Mouse (Mus musculus) neural tube, embryonic 14.5 days (tissue): Measurements from ENCODE around the gene BC048562. TPM values are rescaled to one million over a fixed set of nuclear protein-coding genes. Genes with fewer than 3 reads are reported as not detected.

ENCODE experiments used
- ATAC-seq: fragments of 200-750 bp; cut with Nextera tagmentation; 2 replicates; pipeline ENCODE4 v1.8.0; 2017; ENCODE audit warnings: low read depth, mild to moderate bottlenecking, moderate TSS enrichment, moderate library complexity
- H3K27ac ChIP-seq: fragments of 300-500 bp; sonication (generic); 2 replicates; pipeline ENCODE4 v1.5.1; 2014; ENCODE audit warnings: low read depth, mild to moderate bottlenecking, control low read depth, low read length, moderate library complexity, mixed read lengths
- H3K27me3 ChIP-seq: fragments of 300-500 bp; sonication (generic); 2 replicates; pipeline ENCODE4 v1.6.1; 2014; ENCODE audit warnings: low read length; ENCODE audit not compliant: control insufficient read depth, insufficient read depth
- H3K36me3 ChIP-seq: fragments of 300-500 bp; sonication (generic); 2 replicates; pipeline ENCODE4 v1.6.1; 2014; ENCODE audit warnings: low read length, mixed read lengths; ENCODE audit not compliant: control insufficient read depth, insufficient read depth
- H3K4me1 ChIP-seq: fragments of 300-500 bp; sonication (generic); 2 replicates; pipeline ENCODE4 v1.6.1; 2014; ENCODE audit warnings: low read length; ENCODE audit not compliant: control insufficient read depth, insufficient read depth
- H3K4me2 ChIP-seq: fragments of 300-500 bp; sonication (generic); 2 replicates; pipeline ENCODE4 v1.6.1; 2014; ENCODE audit warnings: mild to moderate bottlenecking, low read depth, low read length, control low read depth
- H3K4me3 ChIP-seq: fragments of 300-500 bp; sonication (generic); 2 replicates; pipeline ENCODE4 v1.5.1; 2014; ENCODE audit warnings: low read depth, low read length, control low read depth, mixed read lengths
- H3K9ac ChIP-seq: fragments of 300-500 bp; sonication (generic); replicated peaks from 2 replicates; pipeline ENCODE4 v1.6.1; 2014; ENCODE audit warnings: low read depth, mild to moderate bottlenecking, control low read depth, low read length, mixed read lengths
- H3K9me3 ChIP-seq: fragments of 300-500 bp; sonication (generic); 2 replicates; pipeline ENCODE4 v1.6.1; 2016; ENCODE audit warnings: low read length; ENCODE audit not compliant: control insufficient read depth
- WGBS: fragments of 180-500 bp; shearing (Covaris S2); extraction: QIAGEN DNeasy Blood & Tissue Kit; methylation state at CpG from one replicate; pipeline ENCODE4 v1.1.7; 2014; 5-methylcytosine and 5-hydroxymethylcytosine counted together
- polyA plus RNA-seq: library from polyadenylated mRNA; unstranded; fragments of >200 nt; fragmentation: Nextera tagmentation; extraction: Ambion mirVana; gene quantifications from 2 replicates; pipeline ENCODE4 v1.2.1, GENCODE M21; 2014

The BC048562 gene
- polyA plus RNA-seq, 1 experiment from 2014 or later, result not detected

DNA sequence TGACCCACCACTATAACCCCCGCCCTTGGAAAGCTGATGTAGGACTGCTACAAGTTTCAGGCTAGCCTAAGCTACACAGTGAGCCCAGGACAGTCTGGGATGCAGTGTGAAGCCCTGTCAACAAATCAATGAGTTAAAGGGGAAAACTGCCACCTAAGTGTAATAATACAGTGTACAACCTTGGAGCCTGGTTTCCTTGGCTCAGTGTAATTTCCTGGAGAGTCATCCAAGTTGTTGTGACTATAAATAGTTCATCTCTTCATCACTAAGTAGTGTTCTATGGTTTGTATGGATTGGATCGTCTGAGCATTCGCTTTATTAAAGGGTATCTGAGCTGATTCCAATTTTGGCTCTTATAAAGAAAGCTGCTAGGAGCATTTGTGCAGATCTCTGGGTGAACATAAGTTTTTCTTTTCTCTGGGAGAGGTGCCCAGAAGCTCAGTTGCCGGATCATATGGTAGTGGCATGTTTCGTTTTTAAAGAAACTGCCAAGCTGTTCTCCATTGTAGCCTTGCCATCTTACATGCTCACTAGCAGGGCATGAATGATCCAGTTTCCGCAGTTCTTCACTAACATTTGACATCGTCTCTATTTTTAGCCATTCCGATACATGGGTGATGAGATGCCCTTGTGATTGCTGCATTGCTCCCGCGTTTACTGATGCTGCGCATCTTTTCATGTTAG, 5.1 kb downstream of the BC048562 start:
- no peak overlapping the region for H3K4me2 ChIP-seq
- no peak overlapping the region for H3K27ac ChIP-seq
- no peak overlapping the region for H3K9ac ChIP-seq
- H3K9me3 ChIP-seq, result no peaks in the 10 kb centered on the region
- H3K4me1 ChIP-seq, result no peaks in the 10 kb centered on the region
- no peak overlapping the region for H3K4me3 ChIP-seq
- H3K27me3 ChIP-seq, result no peaks in the 10 kb centered on the region
- no peak for ATAC-seq
- no peaks in the 10 kb centered on the region for H3K36me3 ChIP-seq
- 94% methylated on average over 11 of the region's 11 CpGs for WGBS

DNA sequence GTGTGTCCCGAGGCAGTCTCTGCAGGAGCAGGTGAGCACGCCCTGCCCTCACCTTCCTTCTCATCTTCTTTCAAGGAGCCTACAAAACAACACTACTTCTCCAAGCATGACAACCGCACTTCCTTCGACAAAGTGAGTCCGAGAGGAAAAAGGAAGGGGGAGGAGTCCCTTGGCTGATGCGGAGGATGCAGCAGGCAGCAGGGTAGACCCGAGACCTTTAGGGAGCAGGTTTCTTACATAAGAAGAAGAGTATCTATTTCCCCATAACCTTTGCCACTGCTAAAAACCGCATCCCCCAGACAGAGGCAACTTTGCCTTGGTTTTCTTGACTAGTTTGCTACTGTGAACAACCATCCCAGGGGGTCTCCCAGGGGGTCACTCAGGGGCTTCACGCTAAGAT, 8.8 kb downstream of the BC048562 start:
- Histone ChIP-seq H3K4me2 (no peak overlapping the region), H3K27ac (no peak overlapping the region), H3K4me1 (peaks cover 13% of the 10 kb centered on the region), H3K27me3 (no peaks in the 10 kb centered on the region), H3K9ac (no peak overlapping the region), H3K9me3 (no peaks in the 10 kb centered on the region), H3K36me3 (peaks cover 8% of the 10 kb centered on the region), H3K4me3 (no peak overlapping the region)
- 67% methylated on average over 9 of the region's 9 CpGs for WGBS
- ATAC-seq, result no peak

DNA sequence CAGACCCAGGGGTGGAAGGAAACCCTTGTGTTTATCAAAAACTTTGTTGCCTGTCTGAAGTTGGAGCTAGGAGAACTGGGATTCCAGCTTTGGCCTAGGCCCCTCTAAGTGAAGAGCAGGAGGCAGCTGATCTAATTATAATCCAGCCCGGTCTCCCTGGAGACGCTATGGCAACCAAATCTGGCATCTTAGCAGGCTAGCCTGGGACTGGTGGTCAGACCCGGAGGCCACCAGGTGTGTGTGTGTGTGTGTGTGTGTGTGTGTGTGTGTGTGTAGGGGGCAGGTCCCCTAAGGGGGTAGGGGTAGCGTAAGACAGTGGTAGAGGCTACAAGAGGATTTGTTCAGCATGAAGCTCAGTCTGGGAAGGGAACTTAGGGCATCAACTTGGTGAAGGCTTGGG, 13.6 kb downstream of the BC048562 start:
- Histone ChIP-seq H3K4me2 (peak overlapping the region; percentile 74; the same call in 1 of the 2 replicates), H3K9ac (no peak overlapping the region), H3K27me3 (no peaks in the 10 kb centered on the region), H3K36me3 (peaks cover 8% of the 10 kb centered on the region), H3K27ac (peak overlapping the region; percentile 82), H3K4me3 (no peak overlapping the region), H3K9me3 (no peaks in the 10 kb centered on the region), H3K4me1 (peaks cover 35% of the 10 kb centered on the region)
- peak; percentile 19 for ATAC-seq
- WGBS, result 32% methylated on average over 4 of the region's 4 CpGs

DNA sequence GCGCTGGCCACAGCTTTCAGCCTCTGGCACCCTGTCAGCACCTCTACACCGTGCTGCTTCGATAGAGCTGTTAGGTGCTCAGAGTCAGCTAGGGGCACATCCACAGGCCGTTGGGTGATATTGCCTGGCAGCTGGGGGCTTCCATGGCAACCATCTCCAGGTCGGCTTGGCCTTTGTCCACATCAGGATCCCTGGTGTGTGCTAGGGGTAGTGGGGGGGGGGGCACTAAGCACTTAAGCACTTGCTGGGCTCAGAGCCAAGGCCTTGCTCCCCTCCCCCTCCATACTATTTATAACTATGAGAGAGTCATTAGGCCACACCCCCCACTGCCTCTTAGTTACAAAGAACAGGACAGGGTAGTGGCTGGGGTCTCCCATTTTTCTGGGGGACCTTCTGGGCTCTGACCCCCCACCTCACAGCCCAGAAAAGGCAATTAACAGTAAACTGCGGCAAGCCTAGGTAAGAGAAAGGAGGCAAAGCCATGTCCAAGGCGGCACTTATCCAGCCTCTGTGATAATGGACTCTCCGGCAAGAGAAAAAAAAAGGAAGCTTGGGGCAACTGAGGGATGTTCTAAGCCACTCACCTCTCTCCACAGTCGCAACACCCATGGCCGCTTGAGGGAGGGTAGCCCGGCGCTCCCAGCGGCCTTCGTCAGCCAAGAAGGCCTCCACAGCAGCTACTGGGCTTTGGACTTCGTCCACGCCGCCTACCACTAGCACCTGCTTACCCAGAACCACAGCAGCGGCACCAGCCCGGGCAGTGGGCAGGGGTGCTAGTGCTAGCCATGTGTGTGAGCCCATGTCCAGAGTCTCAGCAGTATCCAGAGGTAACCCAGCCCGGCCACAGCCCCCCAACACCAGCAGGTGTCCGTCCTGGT, 14.2 kb downstream of the BC048562 start:
- H3K4me1 ChIP-seq, result peaks cover 35% of the 10 kb centered on the region
- H3K27ac ChIP-seq, result peak overlapping the region; percentile 82
- peak overlapping the region; percentile 63; the same call in 1 of the 2 replicates for H3K4me3 ChIP-seq
- peak overlapping the region; percentile 74 for H3K4me2 ChIP-seq
- H3K27me3 ChIP-seq, result no peaks in the 10 kb centered on the region
- H3K36me3 ChIP-seq, result peaks cover 8% of the 10 kb centered on the region
- H3K9ac ChIP-seq, result peak overlapping the region; percentile 39
- WGBS, result 44% methylated on average over 21 of the region's 21 CpGs
- no peaks in the 10 kb centered on the region for H3K9me3 ChIP-seq
- ATAC-seq, result peak; percentile 61

DNA sequence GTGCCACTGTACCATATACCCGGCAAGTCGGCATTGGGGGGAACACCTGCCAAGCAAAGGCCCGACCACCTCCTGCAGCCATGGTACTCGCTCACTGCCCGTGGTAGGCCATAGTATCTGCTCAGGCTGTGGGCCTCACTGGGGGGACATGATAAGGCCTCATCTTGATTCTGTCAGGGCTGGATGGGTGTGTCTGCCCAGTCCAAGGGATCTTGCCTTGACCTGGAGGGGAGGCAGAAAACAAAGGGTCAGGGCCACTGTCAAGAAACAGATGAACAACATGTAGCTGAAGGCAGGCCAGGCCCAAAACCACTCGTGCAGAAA, 14.8 kb downstream of the BC048562 start:
- H3K27me3 ChIP-seq, result no peaks in the 10 kb centered on the region
- H3K9ac ChIP-seq, result peak overlapping the region; percentile 39
- no peaks in the 10 kb centered on the region for H3K9me3 ChIP-seq
- peaks cover 8% of the 10 kb centered on the region for H3K36me3 ChIP-seq
- peak overlapping the region; percentile 63 for H3K4me3 ChIP-seq
- H3K27ac ChIP-seq, result peak overlapping the region; percentile 82
- WGBS, result 69% methylated on average over 6 of the region's 6 CpGs
- H3K4me2 ChIP-seq, result peak overlapping the region; percentile 74
- ATAC-seq, result no peak
- H3K4me1 ChIP-seq, result peaks cover 35% of the 10 kb centered on the region

DNA sequence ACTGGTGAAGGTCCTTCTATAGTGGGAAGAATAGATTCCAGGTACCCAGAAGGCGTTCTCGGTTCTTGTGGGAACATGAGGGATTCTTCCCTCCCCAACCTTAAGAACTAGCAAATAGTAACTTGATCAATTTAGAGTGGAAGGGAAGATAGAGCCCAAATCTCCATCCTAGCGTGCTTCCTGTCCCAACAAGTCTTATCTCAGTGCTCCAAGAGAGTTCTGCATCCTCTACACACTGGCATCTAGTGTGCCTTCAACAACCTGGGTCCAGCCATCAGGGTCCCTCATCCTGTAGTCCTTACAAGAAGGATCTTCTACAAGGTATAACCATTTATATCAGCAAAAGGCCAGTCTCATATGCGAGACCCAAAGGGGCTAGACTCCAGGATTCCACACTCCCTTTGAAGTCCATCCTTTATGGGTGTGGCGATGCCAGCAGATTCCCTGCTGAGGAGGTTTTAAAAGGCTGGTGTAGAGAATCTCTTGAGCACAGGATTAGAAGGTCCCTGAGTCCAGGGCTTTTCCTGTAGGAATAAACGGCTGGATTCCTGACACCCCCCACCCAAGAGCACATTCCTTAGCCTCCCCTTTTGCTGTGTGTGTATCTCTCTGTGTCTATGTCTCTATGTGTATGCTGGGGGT, 15.4 kb downstream of the BC048562 start:
- WGBS, result 50% methylated on average over 6 of the region's 6 CpGs
- Histone ChIP-seq H3K9ac (peak overlapping the region; percentile 78), H3K36me3 (peaks cover 8% of the 10 kb centered on the region), H3K27ac (peak overlapping the region; percentile 82), H3K4me1 (peaks cover 35% of the 10 kb centered on the region), H3K9me3 (no peaks in the 10 kb centered on the region), H3K4me2 (peak overlapping the region; percentile 74), H3K27me3 (no peaks in the 10 kb centered on the region), H3K4me3 (peak overlapping the region; percentile 63)
- no peak for ATAC-seq

DNA sequence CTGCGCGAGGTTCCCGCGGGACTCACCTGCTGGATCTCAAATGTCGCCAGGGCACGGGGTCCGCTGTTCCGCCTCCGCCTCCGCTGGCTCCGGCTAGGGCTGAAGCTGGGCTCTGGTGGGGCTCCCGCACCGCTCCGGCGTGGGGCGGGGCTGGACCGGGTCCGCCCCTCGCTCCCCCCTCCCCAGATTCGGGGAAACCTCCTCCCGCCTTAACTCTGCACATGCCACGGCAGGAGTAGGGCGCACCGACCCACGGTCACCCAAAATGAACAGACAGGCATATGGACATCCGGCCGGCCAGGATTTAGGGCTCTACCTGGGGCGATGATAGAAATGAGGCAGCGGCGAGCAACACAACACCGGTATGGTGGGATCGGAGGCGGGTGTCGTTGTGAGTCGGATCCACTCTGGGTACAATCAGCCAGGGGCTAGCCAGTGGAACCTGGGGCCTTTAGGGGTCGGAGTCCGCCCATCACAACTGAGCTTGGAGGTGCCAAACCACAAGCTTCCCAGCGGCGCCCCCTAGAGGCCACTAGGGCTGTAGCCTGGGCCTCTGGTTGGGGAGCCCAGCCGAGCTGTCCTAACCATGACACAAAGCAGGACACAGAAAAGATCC, 16.1 kb downstream of the BC048562 start:
- Histone ChIP-seq H3K27me3 (no peaks in the 10 kb centered on the region), H3K4me2 (peak overlapping the region; percentile 74), H3K9ac (peak overlapping the region; percentile 78), H3K4me3 (peak overlapping the region; percentile 63), H3K27ac (peak overlapping the region; percentile 75), H3K9me3 (no peaks in the 10 kb centered on the region), H3K4me1 (peaks cover 35% of the 10 kb centered on the region), H3K36me3 (peaks cover 8% of the 10 kb centered on the region)
- WGBS, result under 1% methylated on average over 40 of the region's 40 CpGs
- ATAC-seq, result peak; percentile 87

DNA sequence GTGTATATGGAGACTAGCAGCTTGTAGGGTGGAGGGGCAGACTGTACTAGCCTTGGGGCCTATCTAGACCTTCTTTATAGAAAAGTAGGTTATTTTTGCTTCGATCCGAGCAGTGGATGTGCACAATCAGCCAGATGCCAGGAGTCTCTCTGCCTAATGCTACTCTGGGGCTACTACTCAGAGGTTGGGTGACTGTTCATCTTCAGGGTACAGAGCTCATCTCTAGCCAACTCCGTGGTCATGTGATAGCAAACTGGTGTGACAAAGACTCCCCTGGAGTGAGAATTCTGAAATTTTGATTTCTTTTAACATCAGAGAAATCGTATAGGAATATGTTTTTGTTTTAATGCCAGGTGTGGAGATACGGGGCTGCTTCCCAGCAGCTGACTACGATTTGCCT, 16.6 kb downstream of the BC048562 start:
- Histone ChIP-seq H3K27ac (peak overlapping the region; percentile 75), H3K36me3 (peaks cover 4% of the 10 kb centered on the region; the same call in 1 of the 2 replicates), H3K4me2 (peak overlapping the region; percentile 74), H3K27me3 (no peaks in the 10 kb centered on the region), H3K4me3 (peak overlapping the region; percentile 63), H3K4me1 (peaks cover 35% of the 10 kb centered on the region), H3K9ac (peak overlapping the region; percentile 78), H3K9me3 (no peaks in the 10 kb centered on the region)
- WGBS, result 46% methylated on average over 6 of the region's 6 CpGs
- ATAC-seq, result no peak; the same call in 1 of the 2 replicates
